Mouse (Mus musculus) T-helper 2 cell (primary cell): Measurements from ENCODE around the gene Vmn2r83.
"Not testable (repeated sequence)": the region's sequence is repeated elsewhere in the genome, so short reads cannot be mapped to it uniquely, and the experiment has no call there.

Source experiments
- in situ Hi-C: fragments of 300-600 bp; cut with MboI, MseI; formaldehyde crosslinking; loops from one replicate; pipeline ENCODE4 v1.15.1; 2025; ENCODE audit warnings: high pct_unique_total_duplicates

Vmn2r83 gene

GRCm38 (mm10) chr10:79468431-79468830 is at the start of gene Vmn2r83:
Gene Vmn2r83 (plus strand): TSS chr10:79468731.
- in situ Hi-C loops, result no loop called here

GRCm38 (mm10) chr10:79435141-79435820 is 33.2 kb upstream of the Vmn2r83 start:
- in situ Hi-C loops, result not testable (repeated sequence)

GRCm38 (mm10) chr10:79495886-79496285 is 27.4 kb downstream of the Vmn2r83 start:
- in situ Hi-C loops, result no loop called here

GRCm38 (mm10) chr10:79496701-79497288 is 28.3 kb downstream of the Vmn2r83 start:
- in situ Hi-C loops, result no loop called here

GRCm38 (mm10) chr10:79502830-79503644 is 34.5 kb downstream of the Vmn2r83 start:
- in situ Hi-C loops, result no loop called here

GRCm38 (mm10) chr10:79506709-79507108 is 38.2 kb downstream of the Vmn2r83 start:
- in situ Hi-C loops, result no loop called here

- in situ Hi-C loops, result no loop called here
Observed at GRCm38 (mm10) chr10:79524433-79524832, 55.9 kb downstream of the Vmn2r83 start.

GRCm38 (mm10) chr10:79525456-79526325 is 57.2 kb downstream of the Vmn2r83 start:
- in situ Hi-C loops, result no loop called here

- in situ Hi-C loops, result no loop called here
Observed at GRCm38 (mm10) chr10:79526661-79527452, 58.3 kb downstream of the Vmn2r83 start.

- in situ Hi-C loops, result no loop called here
Observed at GRCm38 (mm10) chr10:79527453-79527845, 58.9 kb downstream of the Vmn2r83 start.

- in situ Hi-C loops, result no loop called here
Observed at GRCm38 (mm10) chr10:79528081-79528480, 59.5 kb downstream of the Vmn2r83 start.

GRCm38 (mm10) chr10:79530241-79530640 is 61.7 kb downstream of the Vmn2r83 start:
- in situ Hi-C loops, result no loop called here

GRCm38 (mm10) chr10:79530721-79531120 is 62.2 kb downstream of the Vmn2r83 start:
- in situ Hi-C loops, result no loop called here

GRCm38 (mm10) chr10:79531593-79531992 is 63.1 kb downstream of the Vmn2r83 start:
- in situ Hi-C loops, result no loop called here

GRCm38 (mm10) chr10:79532678-79533077 is 64.1 kb downstream of the Vmn2r83 start:
- in situ Hi-C loops, result no loop called here

GRCm38 (mm10) chr10:79533126-79533911 is 64.8 kb downstream of the Vmn2r83 start, which contains the start of gene Plpp2:
Gene Plpp2 (minus strand): TSS chr10:79533796.
- in situ Hi-C loops, result no loop called here

- in situ Hi-C loops, result no loop called here
Observed at GRCm38 (mm10) chr10:79534426-79534825, 65.9 kb downstream of the Vmn2r83 start.

- in situ Hi-C loops, result no loop called here
Observed at GRCm38 (mm10) chr10:79535431-79535830, 66.9 kb downstream of the Vmn2r83 start.

- in situ Hi-C loops, result no loop called here
Observed at GRCm38 (mm10) chr10:79536461-79537080, 68.0 kb downstream of the Vmn2r83 start.
